Mouse (Mus musculus) intestine, embryonic 14.5 days (tissue): Measurements from ENCODE around the gene Fam19a5. TPM values are rescaled to one million over a fixed set of nuclear protein-coding genes. Genes with fewer than 3 reads are reported as not detected.

Experiments used
- ATAC-seq: fragments of 200-750 bp; cut with Nextera tagmentation; replicated peaks from 2 replicates; pipeline ENCODE4 v1.8.0; 2017; ENCODE audit warnings: low read depth, moderate number of reproducible peaks, moderate TSS enrichment, moderate library complexity; ENCODE audit not compliant: low FRiP score, low TSS enrichment
- DNase-seq: peaks from one replicate; pipeline ENCODE4 v3.0.0-alpha.2; 2018; ENCODE audit warnings: low spot score
- H3K27ac ChIP-seq: fragments of 300-500 bp; sonication (generic); 2 replicates; pipeline ENCODE4 v1.5.1; 2014; ENCODE audit warnings: low read depth, mild to moderate bottlenecking, control low read depth
- H3K27me3 ChIP-seq: fragments of 300-500 bp; sonication (generic); replicated peaks from 2 replicates; pipeline ENCODE4 v1.6.1; 2014; ENCODE audit warnings: low read length, control low read depth; ENCODE audit not compliant: control insufficient read depth, insufficient read depth
- H3K36me3 ChIP-seq: fragments of 300-500 bp; sonication (generic); 2 replicates; pipeline ENCODE4 v1.6.1; 2014; ENCODE audit warnings: low read length, control low read depth; ENCODE audit not compliant: control insufficient read depth, insufficient read depth
- H3K4me1 ChIP-seq: fragments of 300-500 bp; sonication (generic); replicated peaks from 2 replicates; pipeline ENCODE4 v1.6.1; 2014; ENCODE audit warnings: low read length, control low read depth, mixed read lengths; ENCODE audit not compliant: control insufficient read depth, insufficient read depth
- H3K4me2 ChIP-seq: fragments of 300-500 bp; sonication (generic); 2 replicates; pipeline ENCODE4 v1.6.1; 2014; ENCODE audit warnings: low read length
- H3K4me3 ChIP-seq: fragments of 300-500 bp; sonication (generic); 2 replicates; pipeline ENCODE4 v1.5.1; 2014; ENCODE audit warnings: low read depth, low read length, control low read depth, mixed read lengths
- H3K9ac ChIP-seq: fragments of 300-500 bp; sonication (generic); 2 replicates; pipeline ENCODE4 v1.6.1; 2014; ENCODE audit warnings: mild to moderate bottlenecking, low read length
- H3K9me3 ChIP-seq: fragments of 300-500 bp; sonication (generic); 2 replicates; pipeline ENCODE4 v1.6.1; 2016; ENCODE audit warnings: low read length, control low read depth; ENCODE audit not compliant: control insufficient read depth
- WGBS: fragments of 180-500 bp; shearing (Covaris S2); extraction: QIAGEN DNeasy Blood & Tissue Kit; methylation state at CpG from one replicate; pipeline ENCODE4 v1.1.7; 2014; 5-methylcytosine and 5-hydroxymethylcytosine counted together
- polyA plus RNA-seq: library from polyadenylated mRNA; unstranded; fragments of >200 nt; fragmentation: Nextera tagmentation; extraction: Ambion mirVana; gene quantifications from 2 replicates; pipeline ENCODE4 v1.2.1, GENCODE M21; 2014

Fam19a5 gene
- polyA plus RNA-seq, 1 experiment from 2014 or later = 3.7 TPM

- H3K9ac ChIP-seq = no peak overlapping the region
- H3K9me3 ChIP-seq = no peaks in the 10 kb centered on the region
- H3K4me1 ChIP-seq = no peaks in the 10 kb centered on the region
- ATAC-seq (no peak), DNase-seq (no peak)
- no peaks in the 10 kb centered on the region for H3K36me3 ChIP-seq
- no peaks in the 10 kb centered on the region for H3K27me3 ChIP-seq
- no peak overlapping the region for H3K4me2 ChIP-seq
- H3K27ac ChIP-seq = no peak overlapping the region
- WGBS = 94% methylated on average over 7 of the region's 7 CpGs
- no peak overlapping the region for H3K4me3 ChIP-seq
Measured at GRCm38 (mm10) chr15:87661954-87662353, 117.9 kb downstream of the Fam19a5 start.

GRCm38 (mm10) chr15:87666041-87666750 is 122.1 kb downstream of the Fam19a5 start:
- 90% methylated on average over 13 of the region's 13 CpGs for WGBS
- no peak for DNase-seq

GRCm38 (mm10) chr15:87667416-87667815 is 123.3 kb downstream of the Fam19a5 start:
- Histone ChIP-seq H3K9me3 (no peaks in the 10 kb centered on the region), H3K27ac (no peak overlapping the region), H3K36me3 (no peaks in the 10 kb centered on the region), H3K4me3 (no peak overlapping the region), H3K4me1 (no peaks in the 10 kb centered on the region), H3K9ac (no peak overlapping the region), H3K4me2 (no peak overlapping the region), H3K27me3 (no peaks in the 10 kb centered on the region)
- DNase-seq = no peak
- WGBS = 80% methylated on average over 7 of the region's 7 CpGs
- ATAC-seq = no peak

More at GRCm38 (mm10) chr15:87666041-87666750, 122.1 kb downstream of the Fam19a5 start:
- Histone ChIP-seq H3K9me3 (no peaks in the 10 kb centered on the region), H3K27ac (no peak overlapping the region), H3K36me3 (no peaks in the 10 kb centered on the region), H3K4me2 (no peak overlapping the region), H3K9ac (no peak overlapping the region), H3K4me1 (no peaks in the 10 kb centered on the region), H3K27me3 (no peaks in the 10 kb centered on the region), H3K4me3 (no peak overlapping the region)
- no peak for ATAC-seq

- WGBS = 73% methylated on average over 5 of the region's 5 CpGs
- ATAC-seq (no peak), DNase-seq (no peak)
- no peak overlapping the region for H3K27ac ChIP-seq
- H3K4me2 ChIP-seq = no peak overlapping the region
- no peaks in the 10 kb centered on the region for H3K9me3 ChIP-seq
- H3K9ac ChIP-seq = no peak overlapping the region
- no peaks in the 10 kb centered on the region for H3K36me3 ChIP-seq
- no peaks in the 10 kb centered on the region for H3K4me1 ChIP-seq
- H3K4me3 ChIP-seq = no peak overlapping the region
- no peaks in the 10 kb centered on the region for H3K27me3 ChIP-seq
Measured at GRCm38 (mm10) chr15:87668112-87668511, 124.0 kb downstream of the Fam19a5 start.

- no peaks in the 10 kb centered on the region for H3K27me3 ChIP-seq
- no peak overlapping the region for H3K4me2 ChIP-seq
- no peak overlapping the region for H3K9ac ChIP-seq
- no peaks in the 10 kb centered on the region for H3K9me3 ChIP-seq
- H3K36me3 ChIP-seq = no peaks in the 10 kb centered on the region
- ATAC-seq (no peak), DNase-seq (no peak)
- WGBS = 72% methylated on average over 9 of the region's 9 CpGs
- H3K4me1 ChIP-seq = no peaks in the 10 kb centered on the region
- H3K4me3 ChIP-seq = no peak overlapping the region
- H3K27ac ChIP-seq = no peak overlapping the region
Measured at GRCm38 (mm10) chr15:87671929-87672328, 127.8 kb downstream of the Fam19a5 start.

- Histone ChIP-seq H3K9ac (no peak overlapping the region), H3K4me3 (no peak overlapping the region), H3K27me3 (no peaks in the 10 kb centered on the region), H3K4me1 (no peaks in the 10 kb centered on the region), H3K27ac (no peak overlapping the region), H3K36me3 (no peaks in the 10 kb centered on the region), H3K9me3 (no peaks in the 10 kb centered on the region), H3K4me2 (no peak overlapping the region)
- 36% methylated on average over 6 of the region's 6 CpGs for WGBS
- no peak for DNase-seq
- ATAC-seq = no peak
Measured at GRCm38 (mm10) chr15:87678711-87679110, 134.6 kb downstream of the Fam19a5 start.

GRCm38 (mm10) chr15:87682410-87682809 is 138.3 kb downstream of the Fam19a5 start:
- no peak overlapping the region for H3K4me3 ChIP-seq
- H3K9me3 ChIP-seq = no peaks in the 10 kb centered on the region
- H3K27me3 ChIP-seq = no peaks in the 10 kb centered on the region
- ATAC-seq = no peak
- no peak for DNase-seq
- no peak overlapping the region for H3K4me2 ChIP-seq
- 72% methylated on average over 3 of the region's 3 CpGs for WGBS
- no peaks in the 10 kb centered on the region for H3K36me3 ChIP-seq
- H3K4me1 ChIP-seq = no peaks in the 10 kb centered on the region
- no peak overlapping the region for H3K9ac ChIP-seq
- H3K27ac ChIP-seq = no peak overlapping the region

- Histone ChIP-seq H3K27me3 (no peaks in the 10 kb centered on the region), H3K27ac (no peak overlapping the region), H3K4me3 (no peak overlapping the region), H3K4me2 (no peak overlapping the region), H3K9ac (no peak overlapping the region), H3K9me3 (no peaks in the 10 kb centered on the region), H3K4me1 (no peaks in the 10 kb centered on the region), H3K36me3 (no peaks in the 10 kb centered on the region)
- DNase-seq (no peak), ATAC-seq (no peak)
- WGBS = 61% methylated on average over 10 of the region's 10 CpGs
Measured at GRCm38 (mm10) chr15:87686415-87687040, 142.4 kb downstream of the Fam19a5 start.
